Mouse (Mus musculus) gastrocnemius, adult 8-10 months (tissue): ENCODE results near the gene Smim15. TPM values are rescaled to one million over a fixed set of nuclear protein-coding genes. Genes with fewer than 3 reads are reported as not detected.
A peak's percentile ranks its signal among the peaks of the same experiment; 100 is the strongest.

ENCODE experiments used
- DNase-seq, 2 experiments: peaks; one replicate each; pipeline ENCODE4 v3.0.0; 2022; ENCODE audit warnings: low spot score in 2 of 2
- total RNA-seq, 4 experiments: library from RNA; stranded (reverse); gene quantifications; 2 replicates each; pipeline ENCODE4 v1.2.4; 2022

Smim15 gene
- total RNA-seq, 4 experiments from 2014 or later, result 13.5 to 18.1 (median 15.7) TPM

DNA sequence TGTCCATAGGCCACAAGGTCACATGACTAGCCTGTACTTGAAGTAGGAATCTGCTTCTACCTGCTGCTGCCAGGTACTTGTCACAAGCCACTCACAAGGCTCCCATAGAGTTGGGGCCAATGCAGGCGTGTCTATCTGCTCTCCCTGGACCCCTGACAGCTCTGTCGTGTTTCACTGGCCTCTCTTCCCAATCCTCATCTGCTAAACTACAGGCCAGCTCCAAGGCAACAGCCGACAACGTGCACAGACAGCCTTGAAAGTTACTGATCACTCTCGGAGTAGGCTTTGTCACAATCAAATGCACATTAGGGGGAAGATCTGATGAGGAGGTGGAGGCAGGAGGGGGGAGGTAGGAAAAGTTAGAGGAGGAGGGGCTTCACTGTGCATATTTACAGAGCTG is 18.7 kb downstream of the Smim15 start:
- no peak for DNase-seq

DNA sequence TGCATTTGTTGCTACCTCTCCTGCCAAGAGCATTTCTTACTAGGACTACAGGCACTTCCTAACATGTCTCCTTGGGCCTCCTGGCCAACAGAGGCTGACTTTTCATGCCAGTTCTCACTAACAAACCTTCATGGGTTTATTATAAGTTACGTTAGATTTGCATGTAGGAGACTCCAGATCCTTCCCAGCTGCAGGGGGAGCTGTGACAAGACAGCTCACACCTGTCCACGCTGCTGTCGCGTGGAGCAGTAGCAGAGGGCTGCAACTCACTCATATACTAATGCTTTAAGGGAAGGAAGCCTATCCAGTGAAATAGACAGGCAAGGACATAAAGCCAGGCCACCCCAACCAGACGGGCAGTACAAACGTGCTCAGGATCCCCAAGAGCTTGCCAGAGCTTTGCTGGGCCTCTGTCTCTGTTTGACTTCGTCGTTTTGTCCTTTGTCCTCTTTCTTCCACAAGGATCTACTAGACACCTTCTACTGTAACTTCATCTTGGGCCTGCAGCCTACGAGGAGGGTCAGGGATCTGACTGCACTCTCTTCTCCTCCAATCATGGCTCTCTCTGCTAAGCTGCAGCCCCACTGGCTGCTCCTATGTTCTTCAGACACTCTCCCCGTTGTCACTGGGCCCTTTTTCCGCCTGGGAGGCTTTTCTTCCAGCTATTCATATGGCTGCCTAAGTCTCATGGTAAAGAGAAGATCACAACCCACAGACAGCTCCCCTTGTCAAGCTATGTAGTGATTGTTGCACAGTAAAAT is 19.3 kb downstream of the Smim15 start:
- no peak for DNase-seq

DNA sequence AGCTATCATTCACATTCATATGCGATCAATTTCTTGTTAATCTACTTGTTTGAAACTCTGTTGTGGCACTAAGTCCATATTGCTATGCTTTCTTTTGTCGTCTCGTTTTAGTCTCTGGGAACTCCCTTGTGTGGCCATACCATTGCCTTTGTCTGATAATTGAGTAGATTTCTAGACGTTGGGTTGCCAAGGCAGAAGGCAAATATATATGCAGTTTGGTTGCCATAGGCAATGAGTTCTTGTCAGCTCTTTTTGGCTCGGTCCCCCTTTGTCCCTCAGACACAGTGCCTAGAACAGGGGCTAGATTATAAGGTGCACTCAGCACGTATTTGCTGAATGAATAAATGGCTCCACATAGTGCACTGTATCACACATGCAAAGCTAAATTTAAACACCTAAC is 20.1 kb downstream of the Smim15 start:
- DNase-seq, result no peak

DNA sequence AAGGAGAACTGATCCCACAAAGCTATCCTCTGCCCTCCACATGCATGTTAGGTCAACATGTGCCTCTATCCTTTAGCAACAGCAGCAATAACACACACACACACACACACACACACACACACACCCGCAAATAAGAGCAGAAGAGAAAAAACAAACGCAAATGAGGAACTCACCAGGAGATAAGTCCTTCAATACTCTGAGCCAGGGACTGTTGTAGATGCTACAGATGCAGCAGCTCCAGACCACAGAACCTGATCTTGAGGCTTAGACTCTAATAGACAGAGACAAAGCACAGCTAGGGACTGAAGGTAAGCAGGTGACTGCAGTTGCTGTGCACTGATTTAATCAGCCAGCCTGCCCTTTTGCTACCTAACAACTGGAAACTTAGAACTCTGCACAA is 21.8 kb downstream of the Smim15 start:
- no peak for DNase-seq

DNA sequence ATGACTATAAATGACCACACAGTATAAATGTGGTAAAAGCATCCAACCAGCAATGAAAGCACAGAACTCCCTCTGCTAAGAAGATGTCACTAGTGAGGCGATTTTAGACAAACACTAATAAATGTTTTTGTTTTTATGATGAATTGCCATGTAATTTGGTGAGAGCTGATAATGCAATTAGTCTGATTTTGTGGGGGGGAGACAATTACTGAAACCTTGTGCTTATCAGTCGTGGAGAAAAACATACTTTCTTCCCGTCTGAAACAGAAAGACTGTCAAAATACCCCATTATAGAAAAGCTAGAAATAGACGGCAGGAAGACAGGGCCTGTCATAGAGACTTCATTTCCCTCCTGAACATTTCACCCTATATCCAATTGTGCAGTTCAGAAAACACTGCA is 24.9 kb downstream of the Smim15 start:
- DNase-seq, result no peak

DNA sequence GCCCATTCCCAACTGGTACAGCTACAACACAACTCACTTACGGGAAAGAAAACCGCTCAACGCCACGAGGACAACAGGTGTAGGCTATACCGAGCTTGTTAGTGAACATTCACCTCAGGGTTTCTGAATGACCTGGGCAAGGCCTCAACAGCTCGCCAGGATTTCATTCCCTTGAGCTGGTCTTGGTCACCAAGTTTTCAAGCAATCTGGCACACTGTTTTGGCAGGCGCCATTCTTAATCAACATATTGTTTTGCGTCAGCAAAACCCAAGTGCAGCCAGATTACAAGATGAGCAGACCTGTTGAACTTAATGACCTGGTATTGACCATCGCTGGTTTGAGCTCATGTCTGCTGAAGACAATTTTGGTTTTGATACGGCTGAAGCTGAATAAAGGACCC is 25.9 kb downstream of the Smim15 start:
- no peak for DNase-seq

DNA sequence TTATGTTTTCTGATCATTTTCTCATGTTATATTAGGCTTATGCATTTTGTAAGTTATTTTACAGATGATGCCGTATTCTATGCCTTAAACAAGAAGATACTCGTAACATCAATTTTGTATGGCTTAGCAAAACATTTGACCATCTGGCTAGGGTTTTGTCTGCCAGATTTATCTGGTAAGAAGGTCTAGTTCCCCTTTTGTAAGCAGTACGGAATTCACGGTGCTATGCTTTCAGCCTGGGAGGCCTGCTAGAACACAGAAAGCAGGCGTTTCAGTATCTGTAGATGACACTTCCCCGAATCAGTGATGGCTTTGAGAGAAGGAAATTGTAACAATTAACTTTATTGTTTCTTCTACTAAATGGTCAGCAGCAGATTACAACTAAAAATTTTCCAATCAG is 33.2 kb downstream of the Smim15 start:
- no peak for DNase-seq

DNA sequence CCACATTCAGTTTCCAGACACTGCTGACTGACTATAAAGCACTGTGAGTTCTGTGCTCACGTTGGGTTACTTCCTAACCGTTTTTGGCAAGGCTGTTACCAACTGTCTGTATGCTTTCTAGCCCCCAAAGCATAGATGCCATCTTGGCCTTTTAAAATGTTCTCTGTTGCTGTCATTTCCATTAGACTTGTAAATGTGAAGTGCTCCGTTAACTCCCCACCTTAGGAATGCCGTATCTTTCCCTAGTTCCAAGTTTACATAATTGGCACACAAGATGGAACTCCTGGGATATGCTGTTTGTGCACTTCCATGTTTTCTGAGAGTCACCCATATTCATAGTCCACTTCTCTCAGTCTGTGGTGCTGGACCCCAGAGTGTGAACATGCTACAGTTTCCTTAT is 33.7 kb downstream of the Smim15 start:
- DNase-seq, result no peak

DNA sequence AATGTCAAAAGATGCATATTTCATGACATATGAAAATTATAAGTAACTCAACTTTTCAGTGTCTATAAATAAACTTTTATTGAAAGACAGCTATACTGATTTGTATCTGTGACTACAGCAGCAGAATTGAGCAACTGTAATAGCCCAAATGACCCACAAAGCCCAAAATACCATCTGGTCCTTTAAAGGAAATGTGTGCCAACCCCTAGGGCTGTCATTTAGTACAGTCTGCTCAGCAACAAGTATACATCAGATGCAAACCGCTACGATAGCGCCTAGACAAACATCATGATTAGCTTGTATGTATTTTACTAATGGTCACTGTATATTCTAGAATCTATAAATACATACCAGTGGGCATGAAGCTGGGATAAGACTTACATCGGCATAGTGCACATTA is 39.8 kb downstream of the Smim15 start:
- DNase-seq, result no peak

DNA sequence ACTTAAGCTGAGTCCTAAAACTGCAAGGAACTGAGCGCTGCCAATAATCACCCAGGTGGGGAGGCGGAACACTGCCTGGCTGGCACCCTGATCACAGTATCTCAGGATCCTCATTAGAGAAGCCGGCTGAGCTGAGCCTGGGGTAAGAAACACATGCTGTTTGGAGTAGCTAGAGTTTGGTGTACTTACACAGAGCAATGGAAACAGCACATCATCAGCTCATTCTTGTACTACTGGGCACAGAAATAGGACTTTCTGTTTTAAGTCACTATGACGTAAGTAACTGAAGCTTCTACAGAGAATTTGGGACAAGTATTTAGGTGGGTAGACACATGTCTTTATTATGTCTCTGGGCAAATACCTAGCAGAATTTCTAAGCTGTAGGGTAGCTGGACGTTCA is 41.8 kb downstream of the Smim15 start:
- no peak for DNase-seq

DNA sequence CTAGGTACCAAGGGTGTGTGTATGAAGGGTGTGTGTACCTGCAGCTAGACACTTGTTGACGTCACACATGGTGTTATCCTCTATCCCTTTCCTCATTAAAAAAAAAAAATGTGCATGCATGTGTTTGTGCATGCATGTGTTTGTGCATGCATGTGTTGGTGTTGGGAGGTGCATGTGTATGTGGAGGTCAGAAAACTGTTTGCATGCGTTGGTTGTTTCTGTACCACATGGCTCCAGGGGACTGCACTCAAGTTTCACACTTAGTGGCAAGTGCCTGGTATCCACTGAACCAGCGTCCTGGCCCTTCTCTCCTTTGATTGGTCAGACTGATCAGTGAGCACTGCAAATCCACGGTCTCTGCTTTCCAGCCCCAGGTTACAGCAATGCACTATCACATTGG is 42.5 kb downstream of the Smim15 start:
- no peak for DNase-seq

DNA sequence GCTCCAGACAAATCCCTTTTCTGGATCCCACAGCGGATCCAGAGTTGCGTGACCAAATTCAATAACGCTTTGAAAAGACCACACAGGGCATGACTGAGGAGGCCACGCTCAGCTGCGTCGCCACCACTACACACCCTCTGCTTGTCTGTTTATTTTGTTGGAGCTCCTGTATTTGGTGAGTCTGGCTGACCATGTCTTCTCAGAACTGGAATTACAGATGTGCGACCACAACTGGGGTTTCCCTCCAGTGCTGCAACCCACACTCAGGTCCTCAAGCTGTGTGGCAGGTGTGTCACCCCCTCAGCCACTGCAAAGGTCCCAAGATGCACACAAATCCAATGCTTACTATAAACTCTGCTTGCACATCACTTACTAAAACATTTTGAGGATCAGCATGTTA is 48.0 kb downstream of the Smim15 start:
- DNase-seq, result no peak

DNA sequence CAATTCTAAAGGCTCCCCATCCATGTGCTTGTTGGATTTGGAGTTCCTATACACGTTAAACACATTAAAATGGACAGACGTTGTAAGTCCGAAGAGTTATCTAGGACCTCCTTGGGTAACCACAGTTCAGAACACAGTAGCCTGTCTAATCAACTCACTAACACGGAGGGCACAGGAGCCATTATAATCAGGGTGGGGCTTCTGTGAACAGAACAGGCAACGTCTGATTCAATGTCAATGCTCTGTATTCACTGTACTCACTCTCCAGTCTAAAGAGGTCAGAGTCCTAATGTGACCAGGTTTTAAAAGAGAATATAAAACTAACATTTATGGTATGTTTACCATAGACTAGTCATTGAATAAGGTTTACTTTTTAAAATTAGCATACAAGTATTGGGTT is 50.4 kb downstream of the Smim15 start:
- no peak for DNase-seq

DNA sequence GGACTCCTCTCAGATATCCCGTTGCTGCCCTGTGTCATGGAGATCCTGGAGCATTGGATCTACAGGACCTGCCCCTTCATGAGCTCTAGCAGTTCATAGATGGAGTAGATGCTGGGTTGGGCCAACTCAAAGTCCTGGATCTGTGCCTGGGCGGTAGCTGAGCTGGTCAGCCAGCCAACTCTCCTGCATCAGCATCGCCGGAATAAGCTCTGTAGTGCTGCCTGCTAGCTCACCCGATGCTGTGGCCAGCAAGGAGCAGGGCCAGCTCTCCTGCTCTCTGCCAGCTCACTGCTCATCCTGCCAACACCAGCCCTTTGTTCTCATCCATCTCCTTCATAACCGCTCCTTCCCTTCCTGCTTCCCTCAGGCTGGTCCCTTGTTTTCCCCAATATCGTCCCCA is 51.4 kb downstream of the Smim15 start:
- peak; percentile 4 to 32 for DNase-seq

DNA sequence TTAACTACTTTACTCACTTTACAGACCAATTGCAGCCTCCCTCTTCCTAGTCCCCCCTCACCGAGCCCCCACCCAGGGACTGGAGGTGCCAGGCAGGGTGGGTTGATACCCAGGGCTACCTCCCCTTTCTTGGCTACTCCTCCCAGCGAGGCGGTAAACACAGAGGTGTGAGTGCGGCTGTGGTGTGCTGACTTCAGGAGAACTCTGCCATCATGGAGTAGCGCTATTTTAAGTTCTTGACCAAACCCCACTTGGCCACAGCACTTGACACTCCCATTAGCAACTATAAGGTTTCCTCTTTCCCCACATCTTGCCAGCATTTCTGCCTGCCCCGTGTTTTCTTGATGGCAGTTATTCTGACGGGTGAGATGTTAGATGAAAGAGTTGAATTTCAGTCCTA is 52.2 kb downstream of the Smim15 start:
- DNase-seq, result peak; percentile 19 to 42

Other genes with a start within 250 kb of the Smim15 start
- gene Ndufaf2, start 114.2 kb downstream of the Smim15 start, total RNA-seq, result 10 to 100 TPM; 13.2 to 16.5 (median 15.2) TPM
- gene Ercc8, start 114.3 kb downstream of the Smim15 start, total RNA-seq, result 1 to 10 TPM; 4.9 to 7.0 (median 5.6) TPM
- gene Elovl7, start 170.0 kb downstream of the Smim15 start, total RNA-seq, result under 1 TPM in 3 of 4 experiments, not detected in 1; 0.11 to 0.19 (median 0.13) TPM